Mouse (Mus musculus): Measurements from ENCODE around the gene Slc3a2.
A peak's percentile ranks its signal among the peaks of the same experiment; 100 is the strongest.
"Not testable (repeated sequence)": the region's sequence is repeated elsewhere in the genome, so short reads cannot be mapped to it uniquely, and the experiment has no call there.

The Slc3a2 gene

DNA sequence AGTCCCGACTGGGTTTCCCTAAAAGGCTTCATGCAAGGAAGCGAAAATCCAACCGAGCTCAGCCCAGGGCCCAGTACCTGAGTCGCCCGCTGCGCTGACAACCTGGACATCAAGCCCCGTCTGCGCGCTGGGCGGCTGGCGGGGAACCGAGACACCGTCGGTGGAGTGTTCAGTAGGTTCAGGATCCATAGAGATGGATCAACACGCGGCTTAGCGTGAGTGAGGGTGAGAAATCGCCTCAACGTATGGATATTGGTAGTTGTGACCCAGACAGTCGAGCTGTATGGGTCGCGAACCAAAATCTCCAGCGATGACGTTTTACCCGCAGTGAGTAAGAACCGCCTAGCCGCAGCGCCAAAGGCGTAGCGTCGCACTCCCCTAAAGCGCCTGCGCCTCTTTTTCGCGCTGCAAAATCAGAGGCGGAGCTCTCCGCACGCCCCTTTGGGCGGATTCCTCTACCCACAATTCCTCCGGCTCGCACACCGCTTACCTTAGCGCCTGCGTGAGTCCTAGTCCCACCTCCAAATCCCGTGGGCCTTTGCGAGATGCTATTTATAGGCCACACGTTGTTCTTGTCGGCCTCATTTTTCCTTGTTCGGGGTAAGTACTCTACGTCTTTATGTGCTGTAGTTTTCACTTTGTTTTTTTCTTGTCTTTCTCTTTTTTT lies at the start of gene Slc3a2:
Slc3a2 (minus strand) TSS at position 463 of the 667 bp plus-strand sequence.
- DNase-seq (ENCODE audit: low read depth, low spot score), result peak; percentile 94

DNA sequence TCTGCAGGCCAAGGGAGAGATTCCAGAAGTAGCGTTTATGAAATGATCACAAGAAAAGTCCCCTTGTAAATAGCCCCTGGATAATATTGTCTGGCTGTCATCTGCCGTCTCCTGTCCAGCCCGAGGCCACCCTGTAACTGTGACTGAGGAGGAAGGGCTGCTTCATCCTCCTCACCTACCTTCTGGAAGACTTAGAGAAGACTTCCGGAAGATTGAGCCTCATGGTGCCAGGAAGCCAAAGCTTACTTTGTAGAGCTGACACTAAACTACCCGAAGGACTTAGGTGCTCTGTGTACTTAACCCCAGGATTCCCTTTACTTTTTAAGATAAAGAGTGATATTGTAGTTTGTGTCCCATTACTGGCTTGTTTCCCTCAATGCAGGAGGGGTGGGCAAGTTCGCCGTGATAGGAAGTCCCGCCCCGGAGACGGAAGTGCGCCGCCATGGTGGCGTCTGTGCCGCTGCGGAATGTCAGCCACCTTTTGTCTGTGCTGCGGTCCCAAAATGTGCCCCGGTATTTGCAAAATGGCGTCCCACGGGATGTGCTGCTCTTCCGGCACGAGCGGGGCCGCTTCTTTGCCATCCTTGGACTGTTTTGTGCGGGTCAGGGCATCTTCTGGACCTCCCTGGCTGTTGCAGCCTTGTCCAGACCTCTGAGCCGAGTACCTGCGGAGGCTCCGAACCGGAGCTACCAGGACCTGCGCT lies 47.5 kb upstream of the Slc3a2 start, which contains the start of gene Tmem223:
Tmem223 (plus strand) TSS at position 430 of the 704 bp plus-strand sequence.
- DNase-seq (ENCODE audit: low read depth, low spot score), result no peak

DNA sequence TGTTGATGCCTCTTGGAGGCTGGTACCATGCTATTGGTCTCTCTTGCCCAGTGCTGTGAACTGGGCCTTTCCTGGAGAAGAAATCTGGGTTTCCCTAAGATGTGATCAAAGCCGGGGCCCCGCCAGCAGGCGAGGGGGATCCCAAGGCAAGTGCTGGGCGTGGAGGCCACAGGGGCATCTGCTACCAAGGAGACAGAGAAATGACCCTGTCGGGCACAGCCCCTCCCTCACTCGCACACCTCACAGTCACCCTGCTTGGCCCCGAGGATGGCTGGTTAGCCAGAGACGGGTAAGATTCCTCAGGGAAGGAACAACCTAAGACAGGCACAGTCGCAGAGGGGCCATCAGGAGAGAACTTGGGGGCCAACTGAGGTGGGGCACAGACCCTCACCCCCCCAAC lies 42.4 kb upstream of the Slc3a2 start:
- no peak for DNase-seq (ENCODE audit: low read depth, low spot score)

DNA sequence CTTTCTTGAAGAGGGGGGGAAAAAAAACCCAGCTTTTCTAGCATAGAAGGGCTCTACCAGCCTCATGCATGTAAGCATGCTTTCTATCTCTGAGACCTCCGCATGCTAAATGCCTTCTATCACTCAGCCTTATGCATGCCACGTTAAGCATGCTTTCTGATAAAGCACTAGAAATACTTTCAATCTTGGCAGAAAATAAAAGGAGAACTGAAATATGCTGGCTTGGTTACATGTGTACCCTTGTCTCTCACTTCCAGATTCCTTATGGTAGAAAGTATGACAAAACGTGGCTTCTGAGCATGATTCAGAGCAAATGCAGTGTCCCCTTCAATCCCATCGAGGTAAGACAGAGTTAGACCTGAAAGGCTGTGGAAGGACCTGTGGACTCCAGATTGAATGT lies 40.1 kb upstream of the Slc3a2 start:
- no peak for DNase-seq (ENCODE audit: low read depth, low spot score)

DNA sequence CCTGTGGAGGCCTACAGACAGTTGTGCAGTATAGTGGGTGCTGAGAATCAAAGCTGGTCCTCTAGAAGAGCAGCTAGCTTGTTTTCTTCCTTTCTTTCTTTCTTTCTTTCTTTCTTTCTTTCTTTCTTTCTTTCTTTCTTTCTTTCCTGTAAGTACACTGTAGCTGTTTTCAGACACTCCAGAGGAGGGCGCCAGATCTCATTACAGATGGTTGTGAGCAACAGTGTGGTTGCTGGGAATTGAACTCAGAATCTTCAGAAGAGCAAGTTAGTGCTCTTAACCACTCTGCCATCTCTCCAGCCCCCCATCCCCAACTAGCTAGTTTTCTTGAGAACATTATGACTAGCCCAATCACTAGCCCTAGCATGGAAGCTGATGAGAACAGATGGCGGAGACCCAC lies 37.6 kb upstream of the Slc3a2 start:
- no peak for DNase-seq (ENCODE audit: low read depth, low spot score)

DNA sequence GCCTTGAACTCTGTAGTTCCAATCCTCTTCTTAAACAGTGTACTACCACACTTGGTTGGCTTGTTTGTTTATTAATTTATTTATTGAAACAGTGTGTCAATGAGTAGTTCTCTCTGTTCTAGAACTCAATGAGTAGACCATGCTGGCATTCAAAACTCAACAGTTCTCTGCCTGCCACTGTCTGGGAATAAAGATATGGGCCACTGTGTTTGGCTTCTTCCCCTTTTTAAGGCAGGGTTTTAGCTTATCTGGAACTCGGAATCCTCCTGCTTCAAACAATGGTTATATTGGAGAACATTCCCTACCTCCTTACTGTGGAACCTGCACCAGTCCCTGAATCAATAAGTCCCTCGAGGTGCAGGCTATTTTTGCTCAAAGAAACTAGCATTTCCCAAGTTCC lies 35.7 kb upstream of the Slc3a2 start:
- DNase-seq (ENCODE audit: low read depth, low spot score), result no peak

DNA sequence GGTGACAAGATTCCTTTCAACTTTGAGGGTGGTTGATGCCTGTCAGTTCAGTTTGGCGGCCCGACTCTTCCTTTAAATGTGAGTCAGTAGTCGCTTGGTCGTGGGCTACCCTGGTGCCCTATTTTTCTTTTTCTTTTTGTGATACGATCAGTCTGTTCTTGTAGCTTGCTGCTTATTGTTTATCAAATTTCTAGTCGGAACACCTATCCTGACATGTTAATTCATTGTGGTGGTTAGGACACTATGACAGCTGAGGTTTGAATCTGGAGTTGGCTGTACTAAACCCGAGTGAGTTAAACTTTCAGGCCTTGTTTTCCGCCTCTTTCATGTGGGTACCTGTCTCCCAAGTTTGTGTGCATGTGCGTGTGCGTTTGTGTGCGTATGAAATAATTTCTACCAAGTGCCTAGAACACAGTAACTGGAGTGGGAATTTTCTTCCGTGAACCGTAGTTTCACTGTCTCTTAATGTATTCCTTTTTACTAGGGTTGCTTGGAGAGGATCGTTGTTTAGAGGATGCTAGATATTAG lies 34.4 kb upstream of the Slc3a2 start:
- DNase-seq (ENCODE audit: low read depth, low spot score), result no peak

DNA sequence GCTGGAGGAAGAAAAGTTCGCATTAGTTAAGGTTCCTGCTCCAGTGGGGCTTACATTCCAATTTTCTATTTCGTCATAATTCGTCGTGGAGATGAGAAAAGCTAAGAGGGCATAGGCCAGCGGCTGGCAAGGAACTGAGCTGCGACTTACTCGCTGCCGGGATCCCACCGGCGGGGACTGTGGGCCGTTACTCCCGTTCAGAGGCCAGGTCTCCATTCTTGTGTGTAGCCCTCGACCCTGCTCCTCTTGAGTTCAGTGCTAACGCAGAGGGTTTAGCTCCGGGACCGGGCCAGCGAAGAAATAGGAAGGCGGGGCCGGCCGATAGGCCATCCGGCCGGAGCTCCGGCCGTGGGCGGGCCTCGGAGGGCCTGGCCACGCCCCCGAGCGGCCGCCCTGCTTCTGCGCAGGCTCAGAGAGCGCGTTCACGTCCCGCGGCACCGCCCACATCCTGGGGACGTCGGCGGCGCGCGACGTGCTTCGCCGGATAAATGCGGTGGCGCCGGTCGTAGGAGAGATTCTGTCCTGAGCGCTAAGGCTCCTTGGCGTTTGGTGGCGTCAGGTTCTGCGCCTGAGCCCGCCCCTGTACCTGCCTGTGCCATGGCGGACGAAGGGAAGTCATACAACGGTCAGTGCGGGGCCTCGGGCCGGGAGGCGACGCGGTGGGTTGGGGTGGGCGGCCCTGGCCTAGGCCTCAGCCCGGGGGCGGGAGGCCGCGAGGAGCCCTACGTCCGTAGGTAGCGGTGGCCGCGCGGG lies 33.6 kb upstream of the Slc3a2 start, which contains the start of gene Nxf1:
Nxf1 (plus strand) TSS at position 439 of the 753 bp plus-strand sequence.
- DNase-seq (ENCODE audit: low read depth, low spot score), result peak; percentile 90

DNA sequence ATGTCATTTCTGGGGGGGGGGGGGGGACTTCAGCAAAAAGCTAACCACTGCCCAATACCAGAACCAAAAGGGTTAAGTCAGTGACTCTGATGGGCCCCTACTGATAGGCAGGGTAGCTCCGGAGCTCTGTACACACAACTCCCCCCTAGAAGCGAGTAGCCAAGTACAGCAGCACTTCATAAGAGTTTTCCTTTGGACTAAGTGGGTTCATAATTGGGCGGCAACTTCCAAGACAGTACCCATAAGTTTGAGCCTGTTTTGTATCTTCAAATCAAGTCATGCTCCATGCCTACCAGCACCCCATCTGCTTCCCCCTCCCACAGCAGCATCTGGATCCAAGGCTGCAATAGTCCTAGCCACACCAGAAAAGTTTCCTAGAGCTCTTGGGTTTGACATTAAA lies 32.5 kb upstream of the Slc3a2 start:
- DNase-seq (ENCODE audit: low read depth, low spot score), result no peak

DNA sequence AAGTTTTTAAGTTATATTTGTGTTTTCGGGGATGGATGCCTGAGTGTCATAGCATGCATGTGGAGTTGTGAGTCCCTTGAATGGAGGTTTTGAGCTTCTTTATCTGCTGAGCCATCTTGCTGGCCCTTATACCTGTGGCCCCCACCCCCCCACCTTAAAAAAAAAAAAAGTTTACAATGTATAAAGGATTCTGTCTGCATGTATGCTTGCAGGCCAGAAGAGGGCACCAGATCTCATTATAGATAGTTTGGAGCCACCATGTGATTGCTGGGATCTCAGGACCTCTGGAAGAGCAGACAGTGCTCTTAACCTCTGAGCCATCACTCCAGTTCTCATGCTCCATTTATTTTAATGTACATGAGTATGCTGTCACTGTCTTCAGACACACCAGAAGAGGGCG lies 24.2 kb upstream of the Slc3a2 start:
- no peak for DNase-seq (ENCODE audit: low read depth, low spot score)

DNA sequence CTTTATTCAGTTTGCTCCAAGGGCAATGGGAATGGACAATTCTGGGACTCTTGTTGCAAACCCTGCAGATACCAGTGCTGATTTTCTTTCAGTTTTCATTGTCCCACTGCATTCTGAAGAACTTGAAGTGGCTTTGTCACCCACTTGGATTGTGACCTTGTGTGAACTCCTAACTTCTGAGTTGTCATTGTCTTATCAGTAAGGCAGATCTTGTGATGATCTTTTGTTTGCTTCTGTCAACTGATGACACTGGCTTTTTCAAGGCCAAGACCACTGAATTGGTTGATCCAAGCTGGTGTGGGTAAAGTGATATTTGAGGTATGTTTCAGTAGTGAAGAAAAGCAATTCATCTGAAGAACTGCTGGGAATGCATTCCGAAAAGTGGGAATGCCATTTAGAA lies 22.2 kb upstream of the Slc3a2 start:
- DNase-seq (ENCODE audit: low read depth, low spot score), result no peak

DNA sequence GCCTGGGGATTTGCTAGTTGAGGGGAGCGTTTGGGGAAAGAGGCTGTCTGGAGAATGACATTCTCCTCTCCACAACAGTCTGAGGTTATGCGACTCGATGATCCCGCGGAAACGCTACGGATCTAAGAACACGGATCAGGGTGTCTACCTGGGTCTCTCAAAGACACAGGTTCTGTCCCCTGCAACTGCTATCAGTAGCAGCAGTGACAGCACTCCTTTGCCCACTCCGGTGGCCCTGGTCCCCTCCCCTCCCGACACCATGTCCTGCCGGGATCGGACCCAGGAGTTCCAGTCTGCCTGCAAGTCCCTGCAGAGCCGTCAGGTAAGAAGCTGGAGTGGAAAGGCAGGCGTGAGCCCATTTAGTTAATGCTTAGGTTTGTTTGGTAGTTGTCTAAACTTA lies 19.0 kb upstream of the Slc3a2 start:
- no peak for DNase-seq (ENCODE audit: low read depth, low spot score)

DNA sequence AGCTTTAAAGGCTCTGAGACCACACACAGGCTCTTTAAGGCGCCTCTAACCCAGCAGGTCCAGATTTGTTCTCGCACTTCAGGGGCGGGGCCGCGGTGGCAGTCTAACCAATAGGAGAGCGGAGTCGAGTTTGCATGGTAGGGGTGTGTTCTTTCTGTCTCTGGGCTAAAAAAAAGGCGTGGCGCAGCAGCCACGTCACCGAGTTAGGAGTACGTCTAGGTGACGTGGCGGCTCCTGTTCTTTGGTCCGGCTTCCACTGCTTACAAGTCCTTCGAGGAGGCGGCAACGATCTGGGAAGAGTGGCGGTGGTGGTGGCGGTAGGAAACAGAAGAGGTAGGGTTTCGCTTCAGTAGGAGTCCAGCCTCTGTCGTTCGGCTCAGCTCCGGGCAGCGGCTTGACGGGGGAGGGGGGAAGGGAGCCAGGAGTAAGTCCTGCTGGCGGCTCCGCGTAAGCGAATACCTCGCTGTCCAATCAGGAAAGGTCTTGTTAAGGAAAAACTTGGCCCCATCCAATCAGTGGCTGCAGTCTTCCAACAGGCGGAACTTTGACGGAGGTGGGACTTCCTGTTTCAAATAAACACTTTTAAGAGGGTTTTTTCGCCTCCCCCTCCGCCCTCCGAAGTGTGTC lies 18.2 kb upstream of the Slc3a2 start, which contains the start of gene Stx5a:
Stx5a (plus strand) TSS at position 171 of the 627 bp plus-strand sequence.
- DNase-seq (ENCODE audit: low read depth, low spot score), result peak; percentile 92

DNA sequence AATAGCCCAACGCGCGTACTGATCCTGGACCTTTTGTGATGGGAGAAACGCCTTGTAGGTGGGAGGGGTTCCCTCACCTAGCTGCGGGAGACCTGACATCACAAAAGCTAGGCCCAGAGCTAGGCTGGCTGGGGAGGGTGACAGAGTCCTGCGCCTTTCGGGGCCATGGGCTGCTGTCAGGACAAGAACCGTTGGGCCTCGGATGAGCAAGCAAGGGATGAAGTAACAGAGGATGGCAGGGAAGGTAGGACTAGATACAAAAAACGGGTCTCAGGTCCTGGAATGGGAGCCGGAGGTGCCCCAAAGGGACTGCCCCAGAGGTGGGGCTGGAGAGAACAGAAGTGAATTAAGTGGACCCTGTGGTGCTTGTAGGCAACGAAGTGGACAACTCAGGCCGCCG lies 17.4 kb upstream of the Slc3a2 start, which contains the start of gene 1700092M07Rik:
1700092M07Rik (plus strand) TSS at position 116 of the 400 bp plus-strand sequence.
- no peak for DNase-seq (ENCODE audit: low read depth, low spot score)

DNA sequence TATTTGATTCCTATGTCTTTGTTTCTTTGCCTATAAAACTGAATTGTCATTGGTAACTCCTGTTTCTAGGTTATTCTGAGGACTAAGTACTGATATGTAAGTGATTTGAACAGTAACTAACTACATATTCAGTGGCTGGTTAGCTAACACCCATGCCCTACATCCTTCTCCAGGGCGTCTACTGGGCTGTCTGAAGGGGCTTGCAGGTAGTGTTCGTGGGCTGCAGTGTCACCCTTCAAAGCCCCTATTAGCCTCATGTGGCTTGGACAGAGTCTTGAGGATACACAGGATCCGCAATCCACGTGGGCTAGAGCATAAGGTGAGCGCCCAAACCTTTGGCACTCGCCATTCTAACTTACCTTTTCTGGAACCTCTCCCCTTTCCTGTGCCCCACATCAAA lies 16.5 kb upstream of the Slc3a2 start:
- no peak for DNase-seq (ENCODE audit: low read depth, low spot score)

DNA sequence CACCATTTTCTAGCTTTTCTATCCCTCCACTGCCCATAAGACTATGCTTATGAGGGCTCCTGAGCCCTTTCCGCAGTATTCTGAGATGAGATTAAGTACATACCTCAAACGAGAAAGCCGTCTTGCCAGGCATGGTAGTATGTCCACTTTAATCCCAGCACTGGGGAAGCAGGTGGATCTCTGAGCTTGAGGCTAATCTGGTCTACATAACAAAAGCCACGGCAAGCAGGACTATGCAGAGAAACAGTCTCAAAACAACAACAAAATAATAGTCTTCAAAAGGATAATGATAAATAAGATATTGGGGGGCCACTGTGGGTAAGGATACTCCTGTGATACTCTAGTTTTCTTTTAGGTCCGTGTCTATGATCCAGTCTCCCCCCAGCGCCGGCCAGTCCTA lies 15.7 kb upstream of the Slc3a2 start:
- DNase-seq (ENCODE audit: low read depth, low spot score), result no peak

DNA sequence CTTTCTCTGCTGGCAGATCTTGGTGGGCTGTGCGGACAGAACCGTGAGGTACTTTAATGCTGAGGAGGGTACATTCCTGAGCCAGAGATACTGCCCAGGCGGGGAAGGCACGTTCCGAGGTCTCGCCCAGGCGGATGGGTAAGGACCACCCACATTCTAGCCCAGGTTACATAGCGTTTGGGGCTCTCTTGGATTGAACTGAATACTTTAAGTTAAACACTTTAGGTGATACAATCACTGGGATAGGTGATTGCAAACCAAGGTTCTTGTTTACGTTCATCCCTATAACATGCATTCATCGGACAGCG lies 12.9 kb upstream of the Slc3a2 start:
- no peak for DNase-seq (ENCODE audit: low read depth, low spot score)

DNA sequence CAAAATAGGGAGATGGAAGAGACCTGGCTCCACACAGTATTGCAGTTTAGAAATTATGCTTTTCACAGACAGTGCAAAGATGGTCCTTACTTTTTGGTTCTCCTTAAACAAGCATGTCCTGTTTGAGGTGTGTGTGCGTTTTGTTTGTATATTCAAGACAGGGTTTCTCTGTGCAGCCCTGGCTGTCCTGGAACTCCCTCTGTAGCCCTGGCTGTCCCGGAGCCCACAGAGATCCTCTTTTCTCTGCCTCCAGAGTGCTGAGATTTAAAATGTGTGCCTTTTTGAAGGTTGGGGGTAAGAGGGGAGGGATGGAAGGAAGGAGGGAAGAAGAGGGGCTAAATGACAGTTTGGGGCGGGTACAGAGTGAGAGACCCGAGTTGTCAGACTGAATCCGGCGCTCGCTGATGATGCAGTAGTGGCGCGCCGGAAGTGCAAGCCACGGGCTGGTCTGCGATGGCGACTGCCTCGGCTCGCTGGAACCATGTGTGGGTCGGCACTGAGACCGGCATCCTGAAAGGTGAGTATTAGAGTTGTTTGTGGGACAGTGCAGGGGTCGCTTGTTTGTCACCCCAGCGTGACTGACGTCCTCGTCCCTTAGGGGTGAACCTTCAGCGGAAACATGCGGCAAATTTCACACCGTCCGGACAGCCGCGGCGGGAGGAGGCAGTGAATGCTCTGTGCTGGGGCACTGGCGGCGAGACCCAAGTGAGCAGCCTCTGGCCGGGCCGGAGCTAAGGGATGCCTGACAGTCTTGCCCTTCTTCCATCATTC lies 12.4 kb upstream of the Slc3a2 start, which contains the start of gene Wdr74:
Wdr74 (plus strand) TSS at position 439 of the 771 bp plus-strand sequence.
- DNase-seq (ENCODE audit: low read depth, low spot score), result peak; percentile 88

DNA sequence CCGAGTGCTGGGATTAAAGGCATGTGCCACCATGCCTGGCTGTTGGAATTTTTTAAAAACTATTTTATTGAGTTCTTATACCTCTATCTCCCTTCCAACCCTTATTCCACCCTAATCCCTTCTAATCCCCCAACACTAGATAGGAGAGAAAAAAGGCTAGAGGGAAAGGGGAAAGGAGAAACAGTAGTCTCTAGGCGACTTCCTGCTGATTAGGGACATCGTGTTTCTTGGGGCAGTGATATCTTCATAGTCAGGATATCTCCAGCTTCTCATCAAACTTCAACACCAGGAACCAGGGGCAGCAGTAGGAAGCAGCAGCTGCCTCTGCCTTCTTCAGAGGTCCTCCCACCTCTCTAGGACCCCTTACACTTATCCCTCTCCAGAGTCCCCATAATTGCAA lies 11.2 kb upstream of the Slc3a2 start:
- DNase-seq (ENCODE audit: low read depth, low spot score), result no peak

DNA sequence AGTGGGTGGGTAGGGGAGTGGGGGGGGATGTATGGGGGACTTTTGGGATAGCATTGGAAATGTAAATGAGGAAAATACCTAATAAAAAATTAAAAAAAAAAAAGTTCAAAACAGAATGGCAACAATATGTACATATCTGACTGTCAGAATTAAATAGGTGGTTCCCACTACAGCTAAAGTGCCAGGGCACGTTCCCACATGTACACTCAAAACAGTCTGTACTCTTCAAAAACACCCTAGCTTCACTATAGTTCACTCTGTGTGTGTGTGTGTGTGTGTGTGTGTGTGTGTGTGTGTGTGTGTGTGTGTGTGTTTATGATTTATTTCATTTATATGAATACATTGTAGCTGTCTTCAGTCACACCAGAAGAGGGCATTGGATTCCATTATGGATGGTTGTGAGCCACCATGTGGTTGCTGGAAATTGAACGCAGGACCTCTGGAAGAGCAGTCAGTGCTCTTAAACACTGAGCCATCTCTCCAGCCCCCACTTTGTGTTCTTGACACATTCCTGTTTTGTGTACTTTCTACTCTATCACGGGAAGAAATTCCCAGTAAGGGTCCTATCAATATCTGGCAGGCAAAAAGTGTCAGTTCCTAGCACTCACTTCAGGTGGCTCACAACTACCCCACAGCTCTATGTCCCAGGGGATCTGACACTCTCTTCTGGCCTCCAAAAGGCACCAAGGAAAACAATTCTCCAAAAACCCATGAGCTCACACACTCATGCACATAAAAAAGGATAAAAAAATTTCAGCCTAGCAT lies 5.3 kb upstream of the Slc3a2 start:
- not testable (repeated sequence) for DNase-seq (ENCODE audit: low read depth, low spot score)

All from retina, postnatal 7 days (tissue).